Mouse (Mus musculus): ENCODE measurements around the gene Hnf4a.
"Not testable (repeated sequence)": the region's sequence is repeated elsewhere in the genome, so short reads cannot be mapped to it uniquely, and the experiment has no call there.

Gene Hnf4a

DNA sequence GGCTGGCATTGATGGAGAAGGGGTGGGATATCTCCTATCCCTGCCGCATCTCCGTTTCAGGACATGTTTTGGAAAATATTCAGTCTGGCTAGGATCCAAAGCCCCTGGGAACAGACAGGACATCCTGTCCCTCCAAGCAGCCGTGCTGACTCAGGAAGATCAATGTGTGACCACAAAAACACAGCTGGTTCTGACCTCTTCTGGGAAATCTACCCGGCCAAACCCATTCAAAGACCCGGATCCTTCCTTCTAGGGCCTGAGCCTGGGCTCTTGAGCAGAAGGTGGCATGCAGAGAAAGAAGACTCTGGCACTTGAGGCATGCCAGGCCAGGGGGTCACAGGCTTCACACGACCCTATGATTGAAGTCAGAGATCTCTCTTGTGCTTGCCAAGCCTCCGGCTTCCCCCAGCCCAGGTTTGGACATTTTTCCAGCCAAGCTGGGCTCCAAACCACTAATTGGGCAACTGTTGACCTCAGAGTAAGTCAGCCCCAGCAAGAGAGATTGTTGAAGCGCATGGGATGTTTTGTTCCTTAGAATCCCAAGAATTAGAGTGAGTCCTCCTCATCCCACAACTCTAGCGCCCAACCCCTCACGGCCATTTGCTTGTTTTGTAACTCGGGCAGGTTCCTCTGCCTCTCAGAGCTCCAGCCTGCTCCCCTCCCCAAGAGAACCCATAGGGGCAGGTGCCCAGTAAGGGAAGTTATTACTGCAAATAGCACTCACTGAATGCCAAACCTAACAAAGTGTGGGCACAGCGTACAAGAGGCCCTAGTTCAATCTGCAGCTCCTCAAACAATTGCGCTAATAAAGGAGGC is 89.7 kb downstream of the Hnf4a start:
- no peak for DNase-seq

DNA sequence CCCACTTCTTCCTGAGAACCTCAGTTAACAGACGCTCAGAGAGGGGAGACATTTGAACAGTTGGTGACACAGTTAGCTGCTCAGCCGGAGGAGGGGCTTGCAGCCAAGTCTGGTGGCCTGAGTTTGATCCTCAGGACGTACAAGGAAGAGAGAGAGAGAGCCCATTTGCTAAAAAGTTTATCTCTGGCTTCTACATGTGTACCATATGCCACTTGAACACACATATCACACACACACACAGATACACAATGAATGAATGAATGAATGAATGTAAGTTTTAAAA is 90.2 kb downstream of the Hnf4a start:
- no peak for DNase-seq

DNA sequence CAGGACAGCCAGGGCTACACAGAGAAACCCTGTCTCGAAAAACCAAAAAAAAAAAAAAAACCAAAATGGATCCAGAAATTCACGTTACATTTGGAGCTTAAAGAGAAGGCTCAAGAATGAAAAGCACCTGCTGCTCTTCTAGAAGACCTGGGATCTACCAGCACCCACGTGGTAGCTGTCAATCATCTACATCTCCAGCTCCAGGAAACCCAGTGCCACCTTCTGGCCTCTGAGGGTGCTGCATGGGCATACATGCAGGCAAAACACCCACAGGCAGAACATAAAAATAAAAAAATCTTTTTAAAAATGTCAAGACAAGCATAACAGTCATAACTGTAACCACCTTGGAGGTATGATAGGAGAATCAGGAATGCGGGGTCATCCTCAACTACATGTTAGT is 91.1 kb downstream of the Hnf4a start:
- DNase-seq, result peak; percentile 80

DNA sequence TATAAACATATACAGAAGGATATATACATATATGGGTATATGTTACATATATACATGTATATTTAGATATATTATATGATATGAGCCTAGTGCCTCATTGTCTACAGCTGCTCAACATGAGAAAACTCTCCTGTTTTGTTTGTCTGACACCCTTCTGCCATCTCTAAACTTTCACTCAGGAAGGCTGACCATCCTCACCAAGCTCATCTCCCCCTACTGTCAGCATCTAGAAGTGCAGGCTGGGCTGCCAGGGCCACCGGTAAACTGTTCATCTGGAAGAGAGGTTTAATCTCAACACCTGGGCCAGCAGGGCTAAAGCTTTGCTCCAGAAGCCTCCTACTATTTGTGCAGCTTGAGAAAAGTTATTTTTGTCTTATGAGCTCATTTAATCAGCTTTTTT is 92.6 kb downstream of the Hnf4a start:
- peak; percentile 76 for DNase-seq

DNA sequence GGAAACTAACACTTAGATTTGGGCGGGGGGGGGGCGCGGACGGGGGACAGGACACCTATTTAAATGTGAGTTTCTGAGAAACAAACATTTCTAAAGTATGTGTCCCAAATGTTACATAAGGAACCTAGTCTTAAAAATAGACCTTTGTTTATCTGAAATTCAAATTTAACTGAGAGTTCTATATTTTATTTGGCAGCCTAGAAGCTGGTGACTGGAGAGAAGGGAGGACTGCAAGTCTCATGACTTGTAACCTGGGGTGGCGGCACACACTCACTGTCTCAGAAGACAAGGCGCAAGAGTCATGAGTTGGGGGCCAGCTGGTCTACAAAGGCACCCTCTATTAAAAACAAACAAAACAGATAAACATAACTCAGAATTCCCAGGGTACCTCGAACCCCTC is 94.5 kb downstream of the Hnf4a start:
- no peak for DNase-seq

DNA sequence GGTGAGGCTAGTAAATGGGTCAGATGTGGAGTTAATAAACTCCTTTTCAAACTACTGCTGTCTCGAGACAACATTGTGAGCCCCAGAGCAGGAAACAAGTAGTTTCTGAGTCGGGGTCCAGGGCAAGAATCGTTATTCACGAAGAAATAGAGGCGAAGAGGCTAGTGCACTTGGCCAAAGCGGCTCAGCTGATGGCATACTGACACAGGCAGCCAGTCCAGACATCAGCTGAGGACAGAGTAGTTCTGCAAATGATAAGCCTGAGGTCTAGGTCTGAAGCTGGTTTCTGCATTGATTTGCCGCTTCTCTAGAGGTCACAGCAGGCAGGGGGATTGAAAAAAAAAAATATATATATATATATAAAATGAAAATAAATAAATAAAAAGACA is 95.1 kb downstream of the Hnf4a start:
- no peak for DNase-seq

DNA sequence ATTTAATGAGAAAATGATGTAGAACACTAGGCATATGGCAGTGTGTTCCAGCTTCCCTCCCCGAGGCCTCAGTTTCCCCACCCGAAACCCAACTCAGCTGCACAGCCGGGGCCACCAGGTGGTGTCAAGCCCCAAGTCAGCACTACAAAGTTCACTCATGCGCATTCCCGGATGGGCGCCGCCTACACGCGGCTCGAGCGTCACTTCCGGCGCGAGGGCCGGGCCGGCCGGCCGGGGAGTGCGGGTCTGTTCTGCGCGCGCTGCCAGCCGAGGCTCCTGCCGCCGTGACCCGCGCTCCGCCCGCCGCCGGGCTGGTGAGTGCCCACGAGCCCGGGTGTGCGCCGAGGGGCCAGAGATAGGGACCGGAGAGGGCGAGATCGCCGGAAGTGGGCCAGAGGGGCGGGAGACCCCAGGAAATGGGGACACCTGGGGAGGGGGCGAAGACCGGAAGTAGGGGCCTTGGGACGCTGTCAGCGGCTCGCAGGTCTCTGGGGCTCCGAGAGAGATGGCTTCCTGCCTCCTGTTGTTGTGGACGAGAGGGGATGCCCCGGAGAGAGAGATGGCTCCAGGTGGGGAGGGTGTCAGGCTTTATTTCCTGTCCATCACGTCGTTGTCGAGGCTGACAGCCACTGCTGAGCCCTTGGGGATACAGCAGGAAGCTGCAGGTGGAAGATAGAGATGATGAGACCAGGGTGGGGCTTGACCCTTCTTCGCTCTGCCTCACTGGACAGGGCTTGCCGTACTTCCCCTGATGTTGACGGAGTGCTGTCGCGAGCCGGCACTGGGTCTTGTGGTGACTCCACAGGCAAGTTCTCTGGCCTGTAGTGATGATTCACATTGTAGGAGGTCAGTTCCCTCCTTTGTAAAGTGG is 95.7 kb downstream of the Hnf4a start, which contains the start of gene Ttpal:
Ttpal (plus strand) TSS at position 214 of the 871 bp plus-strand sequence.
- peak; percentile 91 for DNase-seq

DNA sequence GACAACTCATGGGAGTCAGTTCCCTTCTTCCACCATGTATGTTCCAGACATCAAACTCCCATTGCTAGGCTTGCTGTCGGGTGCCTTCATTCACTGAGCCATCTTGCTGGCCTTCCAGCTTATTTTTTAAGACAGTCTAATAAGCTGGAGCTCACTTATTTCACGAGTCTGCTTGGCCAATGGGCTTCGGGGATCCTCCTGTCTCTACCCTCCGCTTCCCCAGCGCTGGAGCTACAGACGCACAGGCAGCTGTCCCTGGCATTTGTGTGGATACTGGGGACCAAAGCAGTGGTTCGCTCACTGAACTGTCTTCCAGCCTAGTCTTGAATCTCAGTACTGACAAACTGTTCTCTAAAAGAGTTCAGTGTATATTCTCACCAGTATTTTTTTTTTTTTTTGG is 99.6 kb downstream of the Hnf4a start:
- DNase-seq, result no peak

DNA sequence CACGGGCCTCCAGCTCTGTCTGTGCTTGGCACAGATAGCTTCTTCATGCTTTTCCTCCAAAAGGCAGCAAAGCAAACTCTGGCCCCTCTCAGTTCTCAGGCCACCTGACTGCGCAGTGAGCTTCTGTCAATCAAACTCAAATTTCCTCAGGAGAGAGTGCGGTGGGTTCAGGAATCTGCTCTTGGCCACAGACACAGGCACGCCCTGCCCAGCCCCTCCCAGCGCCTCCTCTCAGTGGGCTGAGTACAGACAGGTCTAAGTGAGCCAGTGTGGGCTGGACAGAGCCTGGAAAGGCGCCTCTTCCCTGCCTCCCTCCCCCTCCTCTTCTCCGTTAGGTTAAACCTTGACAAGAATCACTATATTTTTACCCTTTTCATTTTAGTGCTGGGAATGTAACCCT is 101.4 kb downstream of the Hnf4a start:
- DNase-seq, result no peak

DNA sequence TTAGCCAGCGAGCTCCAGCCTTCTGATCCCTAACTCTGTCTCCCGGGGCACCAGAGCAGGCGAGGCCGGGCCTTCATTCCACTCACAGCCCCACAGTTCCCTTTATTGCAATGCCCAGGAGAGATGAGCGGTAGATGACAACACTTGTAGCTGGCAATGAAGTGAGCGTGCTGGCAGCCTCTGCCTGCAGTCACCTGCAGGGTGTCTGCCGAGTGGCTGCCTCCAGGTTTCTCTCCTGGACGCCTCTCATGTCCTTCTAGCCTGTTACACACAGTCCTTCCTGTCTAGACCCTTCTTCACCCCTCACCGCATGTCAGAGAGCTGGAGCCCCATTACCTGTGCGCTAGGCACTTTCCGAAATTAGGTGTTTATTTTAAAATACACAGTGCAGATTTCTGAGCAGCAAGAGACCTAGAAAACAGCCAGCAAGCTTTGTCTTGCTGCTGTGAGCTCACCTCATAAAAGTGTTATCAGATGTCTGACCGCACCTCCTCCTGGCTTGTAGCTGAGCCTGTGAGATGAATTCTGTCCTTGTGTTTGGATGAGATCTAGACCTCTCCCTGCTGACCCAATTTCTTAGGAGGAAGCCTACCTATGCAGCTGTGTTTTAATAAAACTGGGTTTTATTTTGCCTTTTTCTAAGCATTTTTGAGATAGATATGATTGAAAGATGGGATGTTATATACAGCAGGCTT is 102.8 kb downstream of the Hnf4a start:
- DNase-seq, result no peak

DNA sequence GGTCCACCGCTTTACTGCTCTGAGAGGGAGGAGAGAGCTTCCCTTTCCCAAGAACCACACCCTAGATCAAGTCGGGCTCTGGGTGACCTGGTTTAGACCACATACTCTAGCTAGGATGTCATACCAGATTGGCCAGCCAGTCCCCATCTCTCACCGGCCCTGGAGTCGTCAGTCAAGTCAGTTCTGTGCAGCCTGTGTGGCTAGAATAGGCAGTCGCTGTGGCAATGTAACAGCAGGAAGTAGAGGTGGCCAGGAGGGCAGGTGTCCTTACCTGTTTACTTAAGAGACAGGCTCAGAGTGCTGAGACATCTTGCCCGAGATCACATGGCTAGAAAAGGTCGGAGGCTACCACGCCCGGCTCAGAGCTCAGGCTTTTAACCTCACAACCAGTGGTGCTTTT is 104.6 kb downstream of the Hnf4a start:
- no peak for DNase-seq

DNA sequence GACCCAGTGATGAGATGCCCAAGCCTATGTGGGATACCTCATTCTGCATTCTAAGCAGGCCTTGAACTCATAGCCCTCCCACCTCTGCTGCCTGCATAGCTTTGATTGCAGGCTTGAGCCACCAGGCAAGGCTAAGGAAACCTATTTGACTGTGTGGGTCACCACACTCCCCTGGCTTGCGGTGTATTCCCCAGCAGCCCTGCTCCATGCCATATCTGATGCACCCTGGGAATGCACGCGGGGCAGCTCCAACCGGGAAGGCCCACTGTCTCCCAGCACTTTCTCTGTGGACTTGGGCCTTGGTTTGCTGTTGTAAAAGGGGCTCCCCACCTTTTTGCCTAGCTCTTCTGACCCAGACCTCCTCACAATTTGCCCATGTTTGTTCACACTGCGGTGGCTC is 106.6 kb downstream of the Hnf4a start:
- no peak for DNase-seq

DNA sequence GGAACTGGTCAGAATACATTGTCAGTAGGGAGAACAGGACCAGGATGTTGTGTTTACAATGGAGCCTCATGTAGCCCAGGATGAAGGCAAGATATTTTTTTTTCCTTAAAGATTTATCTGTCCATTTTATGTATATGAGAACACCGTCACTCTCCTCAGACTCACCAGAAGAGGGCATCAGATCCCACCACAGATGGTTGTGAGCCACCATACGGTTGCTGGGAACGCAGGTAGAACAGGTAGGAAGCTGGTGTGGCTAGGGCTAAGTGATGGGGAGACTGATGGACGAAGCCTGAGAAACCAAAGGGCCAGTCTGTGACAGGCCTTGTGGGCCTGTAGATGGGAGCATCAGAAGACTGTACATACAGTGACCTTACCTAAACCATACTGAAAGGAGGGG is 107.4 kb downstream of the Hnf4a start:
- DNase-seq, result no peak

DNA sequence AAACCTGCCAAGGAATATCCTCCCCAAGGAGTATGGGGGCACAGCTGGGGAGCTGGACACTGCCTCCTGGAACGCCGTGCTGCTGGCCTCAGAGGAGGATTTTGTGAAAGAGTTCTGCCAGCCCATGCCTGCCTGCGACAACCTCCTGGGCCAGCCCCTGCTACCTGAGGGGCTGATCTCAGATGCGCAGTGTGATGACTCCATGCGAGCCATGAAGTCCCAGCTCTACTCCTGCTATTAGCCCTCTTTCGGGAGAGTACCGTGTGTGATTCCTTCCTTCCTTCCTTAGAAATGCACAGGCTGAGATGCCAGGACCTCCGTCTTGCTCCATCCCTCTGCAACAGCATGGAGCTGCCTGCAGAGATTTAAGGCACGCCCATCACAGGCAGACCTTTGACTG is 108.8 kb downstream of the Hnf4a start:
- DNase-seq, result no peak

DNA sequence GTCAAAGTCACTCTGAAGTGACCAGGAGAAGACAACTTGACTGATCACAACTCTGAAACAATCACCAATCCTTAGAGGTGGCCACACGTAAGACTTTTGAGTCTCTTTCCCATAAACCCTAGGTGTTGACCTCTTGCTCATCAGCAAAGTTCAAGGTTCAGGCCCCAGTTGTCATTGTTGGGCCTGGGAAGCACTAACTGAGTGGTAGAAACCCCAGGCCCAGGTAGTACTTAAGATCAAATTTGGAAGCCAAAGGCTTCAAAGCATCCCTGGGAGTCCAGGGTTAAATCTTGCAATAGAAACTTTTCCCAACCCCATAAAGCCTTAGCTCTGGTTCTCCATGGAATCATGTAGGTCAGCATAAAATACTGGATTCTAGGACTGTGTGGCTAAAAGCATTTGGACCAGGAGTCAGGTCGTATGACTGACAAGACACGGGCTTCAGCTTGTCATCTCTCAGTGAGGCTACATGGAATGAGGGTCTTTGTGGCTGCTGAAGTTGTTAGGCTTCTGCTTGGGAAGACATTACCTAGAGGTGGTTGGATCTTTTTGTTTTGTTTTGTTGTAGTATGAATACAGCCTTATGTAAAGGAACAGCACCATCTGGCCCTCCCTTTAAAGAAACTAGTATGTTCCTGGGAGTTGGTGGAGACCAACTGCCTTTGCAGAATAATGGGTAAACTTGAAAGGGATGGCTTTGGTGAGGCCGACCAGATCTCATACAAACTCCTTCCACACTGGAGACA is 109.5 kb downstream of the Hnf4a start:
- no peak for DNase-seq

DNA sequence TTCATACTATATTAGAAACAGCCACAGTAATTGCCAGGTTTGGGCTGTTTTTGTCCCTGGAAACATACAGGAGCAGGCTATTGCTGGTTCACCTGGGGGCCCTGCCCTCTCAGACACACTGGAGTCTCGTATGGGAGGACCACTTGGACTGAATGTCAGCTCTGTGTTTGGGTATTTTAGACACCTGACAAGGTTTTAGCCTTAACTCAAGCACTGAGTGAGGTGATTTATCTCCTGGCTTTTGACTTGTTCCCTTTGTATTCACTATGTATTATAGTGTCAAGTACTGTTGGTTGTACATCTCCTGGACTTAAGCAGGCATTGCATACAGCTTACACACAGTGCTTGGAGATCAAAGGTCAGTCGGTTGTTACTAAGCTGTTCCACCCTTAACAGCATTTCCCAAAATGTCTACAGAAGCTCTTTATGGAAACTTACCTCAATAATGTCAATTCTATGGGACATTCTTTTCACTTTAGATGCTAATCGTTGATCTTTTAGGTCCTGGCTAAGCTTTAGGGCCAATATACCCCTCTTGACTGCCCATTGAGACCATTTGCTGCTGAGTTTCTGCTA is 110.1 kb downstream of the Hnf4a start:
- no peak for DNase-seq

DNA sequence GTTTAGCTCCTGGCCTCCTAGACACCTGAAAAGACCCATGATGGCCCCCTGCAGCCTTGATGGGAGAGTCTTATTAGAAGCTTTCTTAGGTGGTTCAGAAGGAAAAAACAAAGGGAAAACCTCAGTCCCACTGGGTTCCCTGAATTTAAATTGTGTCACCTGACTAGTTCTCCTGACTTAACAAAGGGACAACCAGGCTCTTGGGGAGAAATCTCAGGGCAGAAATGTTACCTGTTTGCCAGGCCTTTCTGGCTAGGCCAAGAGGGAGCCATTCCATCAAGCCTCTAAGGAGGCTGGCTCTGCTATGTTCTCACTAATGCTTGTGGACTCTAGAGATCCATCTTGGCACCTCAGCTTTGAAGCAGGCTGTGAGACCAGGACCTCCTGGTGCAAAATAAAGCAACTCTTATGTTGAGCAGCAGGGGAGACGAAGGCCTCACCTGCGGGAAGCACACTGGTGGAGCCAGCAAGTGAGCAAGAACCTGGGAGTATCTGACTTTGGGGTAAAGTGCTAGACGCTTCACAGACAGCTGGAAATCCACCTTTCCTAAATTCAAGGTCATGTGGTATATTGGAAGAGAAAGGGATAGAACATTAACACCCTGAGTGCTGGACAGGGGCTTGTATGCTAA is 110.7 kb downstream of the Hnf4a start:
- DNase-seq, result no peak

DNA sequence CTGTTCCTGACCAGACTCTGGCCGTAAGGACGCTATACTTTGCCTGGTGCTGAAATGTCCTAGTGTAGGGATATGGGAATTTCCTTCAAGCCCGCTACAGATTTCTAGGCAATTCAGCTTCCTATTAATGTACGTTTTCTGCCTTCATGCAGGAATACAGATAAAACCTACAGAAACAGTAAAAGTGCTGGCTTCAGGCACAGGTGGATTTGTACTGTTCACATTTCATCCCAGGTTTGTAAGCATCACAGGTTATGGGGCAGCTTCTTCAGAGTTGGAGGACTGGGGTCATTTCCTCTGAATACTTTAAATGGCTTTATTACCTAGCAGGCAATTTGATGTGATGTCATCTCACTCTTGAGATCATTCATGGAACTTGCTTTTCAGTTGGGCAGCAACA is 111.3 kb downstream of the Hnf4a start:
- DNase-seq, result no peak

DNA sequence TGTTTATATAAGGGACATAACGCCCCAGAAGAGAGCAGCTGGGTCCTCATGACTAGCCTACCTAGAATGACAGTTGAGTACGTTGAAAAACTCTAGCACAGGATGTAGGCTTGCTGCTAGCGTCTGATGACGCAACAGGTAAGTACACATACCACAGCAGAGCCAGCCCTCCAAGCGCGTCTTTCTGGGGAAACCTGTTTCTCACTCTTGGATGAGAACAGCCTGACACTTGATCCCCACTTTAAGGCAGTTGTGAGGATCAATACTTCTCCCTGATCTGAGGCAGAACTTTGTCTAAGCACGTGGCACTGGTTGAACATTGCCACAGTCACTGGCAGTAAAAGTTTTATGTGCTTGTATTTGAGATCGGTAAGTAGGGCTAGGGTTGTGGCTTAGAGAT is 113.8 kb downstream of the Hnf4a start:
- DNase-seq, result no peak

DNA sequence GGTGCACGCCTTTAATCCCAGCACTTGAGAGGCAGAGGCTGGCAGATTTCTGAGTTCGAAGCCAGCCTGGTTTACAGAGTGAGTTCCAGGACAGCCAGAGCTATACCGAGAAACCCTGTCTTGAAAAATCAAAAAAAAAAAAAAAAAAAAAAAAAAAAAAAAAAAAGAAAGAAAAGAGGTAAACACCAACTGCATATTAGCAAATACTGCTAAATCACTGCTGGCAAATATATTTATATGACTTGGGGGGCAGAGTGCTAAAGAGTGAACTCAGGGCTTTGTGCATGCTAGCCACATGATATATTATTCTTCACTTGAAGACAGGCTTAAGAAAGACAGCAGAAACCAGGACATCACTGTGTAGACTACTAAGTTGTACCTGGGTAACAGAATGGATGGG is 114.8 kb downstream of the Hnf4a start:
- DNase-seq, result not testable (repeated sequence)
